Mouse (Mus musculus) spleen, postnatal 4 days (tissue): ENCODE measurements at regions not wholly inside any gene's neighbourhood (a gene's known extent, or its start where the extent isn't known, plus 50 kb on each side); places are given as distances from the start of the nearest gene placed in this dataset.
"Not testable (repeated sequence)": the region's sequence is repeated elsewhere in the genome, so short reads cannot be mapped to it uniquely, and the experiment has no call there.

Experiments
- DNase-seq, 2 experiments: peaks; one replicate each; pipeline ENCODE4 v3.0.0; 2022; ENCODE audit warnings: low spot score in 2 of 2

- DNase-seq = no peak
Observed at GRCm38 (mm10) chr3:83416536-83416935, 288.8 kb downstream of the Dchs2 start.

GRCm38 (mm10) chr3:83424267-83424666 lies 296.5 kb downstream of the Dchs2 start:
- DNase-seq = no peak

- no peak for DNase-seq
Observed at GRCm38 (mm10) chr3:83429376-83429775, 301.6 kb downstream of the Dchs2 start.

GRCm38 (mm10) chr3:83446154-83446667 lies 318.5 kb downstream of the Dchs2 start:
- no peak for DNase-seq

GRCm38 (mm10) chr3:83450662-83451061 lies 315.5 kb upstream of the Sfrp2 start:
- DNase-seq = no peak

GRCm38 (mm10) chr3:83451317-83451716 lies 314.8 kb upstream of the Sfrp2 start:
- no peak for DNase-seq

GRCm38 (mm10) chr3:83453462-83453861 lies 312.7 kb upstream of the Sfrp2 start:
- DNase-seq = no peak

GRCm38 (mm10) chr3:83458450-83458849 lies 307.7 kb upstream of the Sfrp2 start:
- no peak for DNase-seq

GRCm38 (mm10) chr3:83479251-83479650 lies 286.9 kb upstream of the Sfrp2 start:
- no peak for DNase-seq

GRCm38 (mm10) chr3:83480176-83480575 lies 285.9 kb upstream of the Sfrp2 start:
- no peak for DNase-seq

GRCm38 (mm10) chr3:83486192-83486716 lies 279.9 kb upstream of the Sfrp2 start:
- no peak for DNase-seq

GRCm38 (mm10) chr3:83495584-83495983 lies 270.5 kb upstream of the Sfrp2 start:
- no peak for DNase-seq

- DNase-seq = no peak
Observed at GRCm38 (mm10) chr3:83503901-83504300, 262.2 kb upstream of the Sfrp2 start.

- DNase-seq = no peak
Observed at GRCm38 (mm10) chr3:83516614-83517013, 249.5 kb upstream of the Sfrp2 start.

- DNase-seq = no peak
Observed at GRCm38 (mm10) chr3:83517914-83518635, 248.0 kb upstream of the Sfrp2 start.

GRCm38 (mm10) chr3:83530243-83530847 lies 235.8 kb upstream of the Sfrp2 start:
- DNase-seq = no peak

- DNase-seq = not testable (repeated sequence)
Observed at GRCm38 (mm10) chr3:83536624-83537023, 229.5 kb upstream of the Sfrp2 start.

GRCm38 (mm10) chr3:83537231-83537630 lies 228.9 kb upstream of the Sfrp2 start:
- DNase-seq = no peak

- DNase-seq = no peak
Observed at GRCm38 (mm10) chr3:83537711-83538110, 228.4 kb upstream of the Sfrp2 start.

- DNase-seq = no peak
Observed at GRCm38 (mm10) chr3:83538898-83539297, 227.2 kb upstream of the Sfrp2 start.

- DNase-seq = no peak
Observed at GRCm38 (mm10) chr3:83540997-83541932, 224.9 kb upstream of the Sfrp2 start.
